24 mouse cellular contexts compared by ENCODE assay signal in the genomic region with DNA sequence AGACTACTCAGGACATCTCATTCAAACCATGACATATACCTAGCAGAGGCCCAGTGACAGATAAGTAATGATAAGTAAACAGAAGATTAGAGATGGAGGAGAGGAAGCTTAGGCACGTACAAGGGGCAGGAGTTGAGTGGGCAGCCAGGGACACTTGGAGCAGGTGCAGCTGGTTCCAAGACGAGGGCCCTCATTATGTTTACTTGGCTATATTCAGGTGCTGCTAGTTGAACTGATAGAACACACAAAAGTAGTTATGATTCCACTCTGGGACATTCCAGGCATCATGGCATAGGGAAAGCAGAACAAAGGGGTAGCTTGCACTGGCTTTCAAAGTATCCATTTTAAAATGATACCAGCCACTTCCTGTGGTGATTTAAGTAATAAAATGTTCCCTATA. TPM values are rescaled to one million over a fixed set of nuclear protein-coding genes. Genes with fewer than 3 reads are reported as not detected.
DNase-seq lines count a peak whose midpoint lies in the region; ATAC-seq and TF ChIP-seq lines count a peak whose summit lies in the region.
"Had no signal": no experiment of that assay in that cellular context is flagged by ENCODE, and none has a peak within 500 bp of the region (broad histone marks: within the 10 kb centered on the region; RNA-seq: fewer than 3 reads in every experiment).

No protein-coding gene starts in this region.

- H3K27ac ChIP-seq in lung, embryonic 14.5 days (ENCODE audit: low read depth): peak overlapping the region; percentile 32; the same call in 1 of the 2 replicates
- peak overlapping the region; percentile 46 for H3K27ac ChIP-seq in lung, embryonic 16.5 days (ENCODE audit: low read length)
- H3K27ac ChIP-seq: embryonic facial prominence, embryonic 13.5 days; embryonic facial prominence, embryonic 15.5 days; forebrain, embryonic 10.5 days; forebrain, embryonic 12.5 days had no signal

- ATAC-seq in lung, embryonic 14.5 days (ENCODE audit: insufficient read depth): no peak
- peak; percentile 61 for ATAC-seq in lung, embryonic 16.5 days (ENCODE audit: low read depth)
- ATAC-seq: forebrain, embryonic 14.5 days; forebrain, embryonic 16.5 days had no signal

- H3K36me3 ChIP-seq in lung, embryonic 14.5 days (ENCODE audit: insufficient read depth): no peaks in the 10 kb centered on the region
- H3K36me3 ChIP-seq in lung, embryonic 16.5 days (ENCODE audit: control insufficient read depth, insufficient read depth, low read length): no peaks in the 10 kb centered on the region
- H3K36me3 ChIP-seq: embryonic facial prominence, embryonic 13.5 days; embryonic facial prominence, embryonic 15.5 days; forebrain, embryonic 10.5 days; forebrain, embryonic 12.5 days had no signal

- no peak for TF ChIP-seq CTCF in lung, embryonic 14.5 days (IDR thresholded peaks at IDR 0.05; ENCODE audit: low read depth)

- no peak overlapping the region for H3K4me3 ChIP-seq in lung, embryonic 14.5 days (ENCODE audit: low read depth, low read length)
- H3K4me3 ChIP-seq in lung, embryonic 16.5 days (ENCODE audit: low read length): no peak overlapping the region
- H3K4me3 ChIP-seq: embryonic facial prominence, embryonic 13.5 days; embryonic facial prominence, embryonic 15.5 days; erythroblast, embryonic 14.5 days; forebrain, embryonic 10.5 days; forebrain, embryonic 12.5 days had no signal

- no peaks in the 10 kb centered on the region for H3K4me1 ChIP-seq in lung, embryonic 14.5 days (ENCODE audit: insufficient read depth)
- no peaks in the 10 kb centered on the region for H3K4me1 ChIP-seq in lung, embryonic 16.5 days (replicated peaks; ENCODE audit: control insufficient read depth, insufficient read depth, low read length)
- H3K4me1 ChIP-seq: embryonic facial prominence, embryonic 13.5 days; embryonic facial prominence, embryonic 15.5 days; forebrain, embryonic 10.5 days; forebrain, embryonic 12.5 days had no signal

- no peak overlapping the region for H3K4me2 ChIP-seq in lung, embryonic 14.5 days
- no peak overlapping the region for H3K4me2 ChIP-seq in lung, embryonic 16.5 days (ENCODE audit: low read depth, low read length)
- H3K4me2 ChIP-seq: embryonic facial prominence, embryonic 13.5 days; embryonic facial prominence, embryonic 15.5 days; forebrain, embryonic 12.5 days had no signal

- no peaks in the 10 kb centered on the region for H3K27me3 ChIP-seq in lung, embryonic 14.5 days (ENCODE audit: insufficient read depth, low read length)
- H3K27me3 ChIP-seq in lung, embryonic 16.5 days (ENCODE audit: control insufficient read depth, insufficient read depth, low read depth, low read length): no peaks in the 10 kb centered on the region
- H3K27me3 ChIP-seq: embryonic facial prominence, embryonic 13.5 days; embryonic facial prominence, embryonic 15.5 days; forebrain, embryonic 12.5 days had no signal

- no peaks in the 10 kb centered on the region for H3K9me3 ChIP-seq in lung, embryonic 14.5 days (ENCODE audit: low read depth, low read length)
- H3K9me3 ChIP-seq in lung, embryonic 16.5 days (ENCODE audit: control insufficient read depth, low read length): no peaks in the 10 kb centered on the region
- H3K9me3 ChIP-seq: embryonic facial prominence, embryonic 13.5 days; embryonic facial prominence, embryonic 15.5 days; forebrain, embryonic 10.5 days; forebrain, embryonic 12.5 days had no signal

- no peak overlapping the region for H3K9ac ChIP-seq in lung, embryonic 14.5 days
- no peak overlapping the region for H3K9ac ChIP-seq in lung, embryonic 16.5 days (ENCODE audit: low read length)
- H3K9ac ChIP-seq: embryonic facial prominence, embryonic 13.5 days; embryonic facial prominence, embryonic 15.5 days; forebrain, embryonic 12.5 days had no signal

- no peak for DNase-seq in lung, embryonic 14.5 days
- DNase-seq in lung, postnatal 25 days (ENCODE audit: low spot score): no peak
- DNase-seq in lung, postnatal 36 days: no peak
- DNase-seq: adrenal gland, adult 2 months; adrenal gland, postnatal 10 days; adrenal gland, postnatal 25 days; cerebellum, adult 11 months; cerebellum, adult 18-20 months; cerebellum, adult 8-10 months; cerebellum, adult 9-11 months; cerebellum, postnatal 14 days; cerebellum, postnatal 36 days; embryo, embryonic 11 days had no signal

- 28% methylated on average over 2 of the region's 2 CpGs for WGBS in lung, embryonic 14.5 days
- 25% methylated on average over 2 of the region's 2 CpGs for WGBS in lung, embryonic 16.5 days

RNA-seq across cellular contexts. Expression of a gene that starts 2.2 kb away (rescaled TPM):
- not detected in 2 replicates for polyA plus RNA-seq in lung, embryonic 14.5 days (2014; fragmentation: Nextera tagmentation; extraction: Ambion mirVana)
- polyA plus RNA-seq in lung, embryonic 16.5 days (2015; fragmentation: Nextera tagmentation; extraction: Ambion mirVana): not detected in 2 replicates
- polyA plus RNA-seq: adrenal gland, adult 2 months; C2C12; embryonic facial prominence, embryonic 11.5 days; erythroblast, embryonic 14.5 days; forebrain, embryonic 10.5 days; forebrain, embryonic 14.5 days had no signal

RNA-seq across cellular contexts. Expression of a gene that starts 43.6 kb away (rescaled TPM):
- polyA plus RNA-seq in lung, embryonic 14.5 days (2014; fragmentation: Nextera tagmentation; extraction: Ambion mirVana): not detected in 2 replicates
- not detected in 2 replicates for polyA plus RNA-seq in lung, embryonic 16.5 days (2015; fragmentation: Nextera tagmentation; extraction: Ambion mirVana)
- polyA plus RNA-seq: adrenal gland, adult 2 months; C2C12; erythroblast, embryonic 14.5 days had no signal

RNA-seq across cellular contexts. Expression of a gene that starts 53.9 kb away (rescaled TPM):
- polyA plus RNA-seq in lung, embryonic 14.5 days (2014; fragmentation: Nextera tagmentation; extraction: Ambion mirVana): not detected in 2 replicates
- not detected in 2 replicates for polyA plus RNA-seq in lung, embryonic 16.5 days (2015; fragmentation: Nextera tagmentation; extraction: Ambion mirVana)
- polyA plus RNA-seq: adrenal gland, adult 2 months; brain, embryonic 14.5 days; C2C12; embryonic facial prominence, embryonic 11.5 days; embryonic facial prominence, embryonic 13.5 days; embryonic facial prominence, embryonic 15.5 days; erythroblast, embryonic 14.5 days; forebrain, embryonic 10.5 days; forebrain, embryonic 12.5 days; forebrain, embryonic 14.5 days; forebrain, embryonic 16.5 days had no signal

RNA-seq across cellular contexts. Expression of a gene that starts 54.3 kb away (rescaled TPM):
- polyA plus RNA-seq in lung, embryonic 14.5 days (2014; fragmentation: Nextera tagmentation; extraction: Ambion mirVana): 1.1 and 1.2 TPM in 2 replicates
- 1.6 and 2.4 TPM in 2 replicates for polyA plus RNA-seq in lung, embryonic 16.5 days (2015; fragmentation: Nextera tagmentation; extraction: Ambion mirVana)
